Comparison of ENCODE assay signal across 1 mouse cellular context in genomic region chr19:41615606-41616224, GRCm38 (mm10).
TF ChIP-seq lines count a peak whose summit lies in the region.

No protein-coding gene starts in this region.

TF ChIP-seq in CH12.LX, 34 proteins besides CTCF, POLR2A, EP300 and RAD21 (continued from another document):
- peak; percentile 39; the same call in 1 of the 2 replicates for TF ChIP-seq ELF1 (IDR thresholded peaks at IDR 0.05; ENCODE audit: low read depth, low read length)
- no peak for TF ChIP-seq ZKSCAN1 (IDR thresholded peaks at IDR 0.05; ENCODE audit: borderline replicate concordance, low read depth, low read length)
- TF ChIP-seq MAX (IDR thresholded peaks at IDR 0.05; ENCODE audit: low read length) = peak; percentile 53; the same call in 1 of the 2 replicates
- no peak for TF ChIP-seq USF2 (conservative IDR thresholded peaks at IDR 0.05; ENCODE audit: low read depth, low read length)
- 0 out of 2 replicates have a peak, but pooled peaks have one; percentile 30 for TF ChIP-seq TBP (conservative IDR thresholded peaks at IDR 0.05; ENCODE audit: low read depth, low read length)
- no peak; the same call in 1 of the 2 replicates for TF ChIP-seq ZMIZ1 (IDR thresholded peaks at IDR 0.05; ENCODE audit: low read depth, low read length)
- TF ChIP-seq POLR2AphosphoS2 (IDR thresholded peaks at IDR 0.05; ENCODE audit: low read depth, low read length) = no peak
- peak; percentile 77 for TF ChIP-seq RCOR1 (conservative IDR thresholded peaks at IDR 0.05; ENCODE audit: low read depth, low read length)
- no peak; the same call in 1 of the 2 replicates for TF ChIP-seq MAZ (IDR thresholded peaks at IDR 0.05; ENCODE audit: low read depth, low read length)
- peak; percentile 84 for TF ChIP-seq ZNF384 (IDR thresholded peaks at IDR 0.05; ENCODE audit: low read depth, low read length)
- TF ChIP-seq PAX5 (IDR thresholded peaks at IDR 0.05; ENCODE audit: low read length) = no peak
- 0 out of 2 replicates have a peak, but pooled peaks have one; percentile 15 for TF ChIP-seq JUN (IDR thresholded peaks at IDR 0.05; ENCODE audit: insufficient read depth, low read depth, low read length)
- TF ChIP-seq MEF2A (IDR thresholded peaks at IDR 0.05; ENCODE audit: borderline replicate concordance, low read depth, low read length) = peak; percentile 72; the same call in 1 of the 2 replicates
- peak; percentile 99 for TF ChIP-seq TCF12 (IDR thresholded peaks at IDR 0.05; ENCODE audit: low read depth, low read length)
- no peak for TF ChIP-seq CHD1 (IDR thresholded peaks at IDR 0.05; ENCODE audit: low read depth, low read length)
